Mouse (Mus musculus): Measurements from ENCODE around the gene Tssc4.
A peak's percentile ranks its signal among the peaks of the same experiment; 100 is the strongest.

GRCm38 (mm10) chr7:143087070-143087579 is 18.1 kb downstream of the Tssc4 start:
- TF ChIP-seq CTCF (IDR thresholded peaks at IDR 0.05; ENCODE audit: insufficient read depth, low read length) (peak; percentile 44), POLR2A (IDR thresholded peaks at IDR 0.05; ENCODE audit: borderline replicate concordance, extremely low read depth, low read depth, low read length) (no peak)
